Mouse (Mus musculus) erythroblast, embryonic 14.5 days (primary cell): ENCODE results near the gene Top2b. TPM values are rescaled to one million over a fixed set of nuclear protein-coding genes. Genes with fewer than 3 reads are reported as not detected.

Experiments
- H3K27me3 ChIP-seq: 2 replicates; pipeline ENCODE4 v1.6.1; 2012; ENCODE audit warnings: inconsistent platforms; ENCODE audit not compliant: control insufficient read depth
- H3K36me3 ChIP-seq: 2 replicates; pipeline ENCODE4 v1.6.1; 2012; ENCODE audit warnings: mild to moderate bottlenecking, inconsistent platforms; ENCODE audit not compliant: control insufficient read depth
- H3K4me1 ChIP-seq: 2 replicates; pipeline ENCODE4 v1.6.1; 2012; ENCODE audit warnings: inconsistent platforms; ENCODE audit not compliant: control insufficient read depth
- H3K4me3 ChIP-seq: replicated peaks from 2 replicates; pipeline ENCODE3; 2012; ENCODE audit warnings: moderate library complexity, mild to moderate bottlenecking, inconsistent platforms
- H3K9me3 ChIP-seq: 2 replicates; pipeline ENCODE4 v1.6.1; 2012; ENCODE audit warnings: low read length, inconsistent platforms, mixed read lengths; ENCODE audit not compliant: control insufficient read depth
- GATA1 ChIP-seq: IDR thresholded peaks from 2 replicates; pipeline ENCODE4 v1.6.1; 2012; ENCODE audit warnings: low read length, inconsistent platforms, mixed read lengths
- TAL1 ChIP-seq: IDR thresholded peaks from 3 replicates; pipeline ENCODE4 v1.6.1; 2012; ENCODE audit warnings: low read length, inconsistent platforms, mixed read lengths
- polyA plus RNA-seq: library from polyadenylated mRNA; stranded (reverse); fragments of >175 nt; gene quantifications from 2 replicates; pipeline ENCODE4 v1.2.3, GENCODE M21; 2012

Top2b gene
- polyA plus RNA-seq, 1 experiment = 0.32 TPM

- TF ChIP-seq GATA1 = no peak
- no peak for TF ChIP-seq TAL1
- Histone ChIP-seq H3K4me1 (peaks cover 53% of the 10 kb centered on the region), H3K4me3 (peak overlapping the region; percentile 18), H3K27me3 (no peaks in the 10 kb centered on the region), H3K9me3 (no peaks in the 10 kb centered on the region), H3K36me3 (peaks cover 43% of the 10 kb centered on the region)
These were observed 8.2 kb downstream of the Top2b start for GRCm38 (mm10) chr14:16373190-16373589.

GRCm38 (mm10) chr14:16379917-16380570 lies 15.1 kb downstream of the Top2b start:
- peaks cover 36% of the 10 kb centered on the region for H3K36me3 ChIP-seq
- H3K9me3 ChIP-seq = no peaks in the 10 kb centered on the region
- H3K27me3 ChIP-seq = no peaks in the 10 kb centered on the region
- TF ChIP-seq TAL1 = no peak
- TF ChIP-seq GATA1 = no peak
- H3K4me3 ChIP-seq = no peak overlapping the region
- H3K4me1 ChIP-seq = peaks cover 44% of the 10 kb centered on the region

- H3K36me3 ChIP-seq = peaks cover 43% of the 10 kb centered on the region
These were observed 19.8 kb downstream of the Top2b start for GRCm38 (mm10) chr14:16384783-16385182.

GRCm38 (mm10) chr14:16405187-16405586 lies 40.2 kb downstream of the Top2b start:
- H3K4me3 ChIP-seq = no peak overlapping the region
- no peaks in the 10 kb centered on the region for H3K27me3 ChIP-seq
- H3K36me3 ChIP-seq = peaks cover 62% of the 10 kb centered on the region
- TF ChIP-seq TAL1 (no peak), GATA1 (no peak)
- H3K9me3 ChIP-seq = no peaks in the 10 kb centered on the region
- no peaks in the 10 kb centered on the region for H3K4me1 ChIP-seq

More at GRCm38 (mm10) chr14:16384783-16385182, 19.8 kb downstream of the Top2b start:
- H3K4me1 ChIP-seq = peaks cover 34% of the 10 kb centered on the region
- H3K9me3 ChIP-seq = no peaks in the 10 kb centered on the region
- TF ChIP-seq TAL1 = peak; percentile 37; the same call in 2 of the 3 replicates
- TF ChIP-seq GATA1 = peak; percentile 58
- no peak overlapping the region for H3K4me3 ChIP-seq
- no peaks in the 10 kb centered on the region for H3K27me3 ChIP-seq

GRCm38 (mm10) chr14:16414163-16414562 lies 49.2 kb downstream of the Top2b start:
- no peaks in the 10 kb centered on the region for H3K27me3 ChIP-seq
- H3K4me1 ChIP-seq = no peaks in the 10 kb centered on the region
- H3K9me3 ChIP-seq = no peaks in the 10 kb centered on the region
- H3K4me3 ChIP-seq = no peak overlapping the region
- peaks cover 82% of the 10 kb centered on the region for H3K36me3 ChIP-seq
- TF ChIP-seq GATA1 = no peak
- TF ChIP-seq TAL1 = no peak

GRCm38 (mm10) chr14:16427569-16427968 lies 62.6 kb downstream of the Top2b start:
- Histone ChIP-seq H3K27me3 (no peaks in the 10 kb centered on the region), H3K4me1 (no peaks in the 10 kb centered on the region), H3K36me3 (peaks cover 90% of the 10 kb centered on the region), H3K4me3 (no peak overlapping the region), H3K9me3 (no peaks in the 10 kb centered on the region)
- TF ChIP-seq GATA1 = no peak
- TF ChIP-seq TAL1 = no peak

- Histone ChIP-seq H3K9me3 (no peaks in the 10 kb centered on the region), H3K4me3 (no peak overlapping the region), H3K4me1 (no peaks in the 10 kb centered on the region), H3K27me3 (no peaks in the 10 kb centered on the region), H3K36me3 (peaks cover 69% of the 10 kb centered on the region)
- TF ChIP-seq GATA1 (no peak), TAL1 (no peak)
These were observed 67.0 kb downstream of the Top2b start for GRCm38 (mm10) chr14:16431941-16432499.

GRCm38 (mm10) chr14:16432550-16432949 lies 67.6 kb downstream of the Top2b start:
- Histone ChIP-seq H3K4me3 (no peak overlapping the region), H3K27me3 (no peaks in the 10 kb centered on the region), H3K36me3 (peaks cover 64% of the 10 kb centered on the region), H3K4me1 (no peaks in the 10 kb centered on the region), H3K9me3 (no peaks in the 10 kb centered on the region)
- no peak for TF ChIP-seq GATA1

- H3K4me1 ChIP-seq = no peaks in the 10 kb centered on the region
- H3K9me3 ChIP-seq = no peaks in the 10 kb centered on the region
- peaks cover 59% of the 10 kb centered on the region for H3K36me3 ChIP-seq
- H3K4me3 ChIP-seq = no peak overlapping the region
- TF ChIP-seq TAL1 (no peak), GATA1 (no peak)
- H3K27me3 ChIP-seq = no peaks in the 10 kb centered on the region
These were observed 68.2 kb downstream of the Top2b start for GRCm38 (mm10) chr14:16433206-16433605.
